Mouse (Mus musculus): ENCODE measurements around the gene Fmo1.

Gene Fmo1

DNA sequence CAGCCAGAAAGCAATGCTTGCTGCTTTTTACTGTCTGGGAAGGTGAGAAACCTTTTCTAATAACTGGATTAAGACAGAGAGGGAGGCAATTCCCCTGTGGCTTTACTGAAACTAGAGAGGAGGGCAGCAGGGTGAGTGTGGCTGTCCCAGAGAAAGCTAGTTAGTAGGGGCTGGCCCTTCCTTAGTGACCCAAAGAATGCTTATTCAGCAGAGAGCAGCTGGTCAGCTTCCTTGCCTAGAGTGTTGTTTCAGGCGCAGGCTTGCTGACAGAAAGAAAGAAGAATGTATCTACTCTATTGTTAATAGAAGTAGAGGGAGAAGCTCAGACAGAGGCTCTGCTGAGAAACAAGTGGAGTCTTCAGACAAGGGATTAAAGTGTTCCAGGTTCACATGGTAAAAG lies 4.1 kb downstream of the Fmo1 start:
- DNase-seq (ENCODE audit: low spot score) = peak; percentile 35

DNA sequence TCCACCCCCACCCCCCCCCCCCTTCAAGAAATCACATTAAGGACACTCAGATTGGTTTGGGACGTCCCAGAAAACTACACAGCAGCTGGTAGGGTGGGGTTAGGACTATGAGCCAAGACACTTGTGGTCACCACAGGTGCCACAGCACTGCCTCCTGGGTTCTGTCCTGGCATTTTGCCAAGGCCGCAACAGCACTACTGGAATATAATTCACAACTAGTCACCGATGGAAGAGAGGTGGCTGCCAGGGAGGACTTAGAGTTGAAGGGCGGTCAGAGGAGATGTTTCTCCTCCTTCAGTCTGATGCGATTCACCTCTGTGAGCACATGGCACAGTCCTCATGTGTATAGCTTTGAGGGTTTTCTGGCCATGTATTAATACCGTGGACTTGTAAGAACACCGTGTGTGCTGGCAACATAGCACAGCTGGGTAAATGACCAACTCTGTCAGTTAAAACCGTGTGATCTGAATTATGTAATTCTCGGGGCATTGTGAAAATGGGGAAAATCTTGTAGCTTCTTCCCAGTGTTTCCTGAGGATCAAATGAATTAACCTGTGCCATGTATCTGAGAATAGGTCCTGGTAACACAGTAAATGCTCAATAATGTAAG lies 6.3 kb downstream of the Fmo1 start:
- DNase-seq (ENCODE audit: low spot score) = peak; percentile 31

DNA sequence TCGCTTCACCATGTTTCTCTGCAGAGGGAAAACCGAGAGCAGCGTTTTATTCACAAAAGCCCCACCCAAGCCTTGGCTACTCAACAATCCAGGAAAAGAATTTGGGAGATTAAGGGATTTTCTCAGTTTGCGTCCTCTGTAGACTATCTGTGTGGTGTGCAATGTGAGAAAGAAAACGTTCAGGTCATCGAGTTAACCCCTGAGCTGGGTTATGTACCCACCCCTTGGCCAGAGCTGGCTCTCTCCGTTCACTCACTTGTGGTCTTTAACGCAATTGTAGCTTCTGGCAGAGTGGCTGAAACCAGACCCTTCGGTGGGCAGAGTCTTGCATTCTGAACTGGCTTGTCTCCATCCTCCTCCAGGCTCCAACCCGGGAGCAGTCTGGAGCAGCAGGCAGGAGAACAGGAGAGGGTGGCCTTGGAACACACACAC lies 6.8 kb downstream of the Fmo1 start:
- DNase-seq (ENCODE audit: low spot score) = no peak

DNA sequence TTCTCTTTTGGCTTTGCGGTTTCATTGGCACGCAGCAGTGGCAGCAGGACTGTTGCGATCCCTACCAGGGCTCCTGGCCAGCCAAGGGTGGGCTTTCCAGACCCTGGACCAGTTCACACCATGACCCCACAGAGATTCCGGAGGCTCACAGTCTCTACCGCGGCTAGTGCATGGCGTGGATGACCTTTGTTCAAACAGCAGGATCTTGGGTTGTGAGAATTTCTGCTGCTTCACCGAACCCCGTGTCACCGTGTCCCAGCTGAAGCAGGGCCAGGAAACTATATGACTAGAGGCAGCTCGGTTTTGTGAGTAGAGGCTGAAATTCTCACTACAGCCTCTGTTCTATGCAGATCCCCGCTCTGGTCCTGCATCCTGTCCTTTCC lies 7.7 kb downstream of the Fmo1 start:
- DNase-seq (ENCODE audit: low spot score) = peak; percentile 64

DNA sequence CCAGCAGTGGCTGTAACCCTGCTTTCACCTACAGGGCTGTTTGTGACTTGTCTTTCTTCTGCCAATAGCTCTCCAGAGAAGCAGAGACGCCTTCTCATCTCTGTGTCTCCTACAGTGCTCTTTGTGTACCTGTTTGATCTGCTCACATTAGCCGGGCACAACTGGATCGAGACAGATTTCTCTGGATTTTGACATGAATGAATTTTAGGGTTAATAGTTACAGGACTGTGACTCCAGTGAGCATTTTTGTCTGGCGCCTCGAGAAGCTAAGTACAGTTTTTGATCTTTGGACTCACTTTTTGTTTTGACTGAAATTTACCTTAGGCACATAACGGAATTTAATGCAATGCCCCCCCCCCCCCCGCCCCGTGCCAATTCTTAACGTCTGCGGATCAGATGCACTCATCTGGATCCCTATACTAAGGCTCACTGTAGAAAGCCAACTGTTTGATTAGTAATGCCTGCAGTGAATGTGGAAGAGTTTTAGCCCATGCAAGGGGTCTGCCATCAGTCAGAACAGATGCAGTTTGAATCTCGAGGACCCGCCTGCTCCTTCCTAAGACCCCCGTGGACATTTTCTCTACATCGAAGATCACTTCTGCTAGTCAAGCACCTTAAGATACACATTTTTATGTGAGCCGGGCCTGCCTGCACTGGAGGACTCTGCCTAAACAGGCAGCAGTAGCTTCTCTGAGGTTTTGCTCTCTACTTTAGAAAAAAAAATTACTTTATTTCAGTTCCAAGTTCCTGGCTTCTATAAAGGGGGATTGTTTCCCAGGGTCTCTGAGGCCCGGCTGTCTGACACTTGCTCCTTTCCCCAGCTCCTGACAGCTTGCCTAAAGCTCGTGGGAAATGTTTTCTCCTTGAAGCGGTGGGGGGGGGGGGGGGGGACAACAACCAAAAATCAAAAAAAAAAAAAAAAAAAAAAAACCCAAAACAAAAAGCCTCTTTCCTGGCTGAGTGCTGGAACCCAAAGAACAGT lies 8.4 kb downstream of the Fmo1 start:
- DNase-seq (ENCODE audit: low spot score) = no peak

DNA sequence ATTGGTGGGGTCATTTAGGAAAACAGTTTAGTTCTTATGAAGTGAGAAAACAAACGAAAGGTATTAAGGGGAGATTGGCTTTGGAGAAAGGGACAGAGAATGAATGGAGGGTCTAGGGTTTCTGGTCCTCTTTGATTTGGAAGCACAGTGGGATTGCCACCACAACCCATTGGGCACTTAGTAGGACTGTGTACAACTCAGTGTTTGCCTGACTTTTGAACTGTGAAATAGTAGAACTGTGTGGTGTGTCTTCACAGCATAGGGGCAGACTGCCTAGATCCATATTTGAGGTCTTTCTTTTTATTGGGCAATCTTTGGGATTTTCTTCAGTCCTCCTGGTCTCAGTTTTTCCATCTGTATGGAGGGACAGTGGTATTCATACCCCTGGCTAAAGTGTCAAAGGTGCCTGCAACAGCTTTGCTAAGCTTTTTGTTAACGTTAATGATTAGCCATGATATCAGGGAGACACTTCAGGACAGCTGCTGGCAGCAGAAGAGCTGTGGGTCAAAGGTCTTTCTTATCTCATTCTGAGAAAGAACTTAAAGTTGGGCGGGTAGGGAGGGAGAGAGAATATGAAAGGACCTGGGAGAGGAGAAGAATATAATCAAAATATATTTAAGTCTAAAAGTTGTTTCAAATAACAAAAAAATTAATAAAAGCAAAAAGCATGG lies 12.5 kb downstream of the Fmo1 start:
- DNase-seq (ENCODE audit: low spot score) = no peak

DNA sequence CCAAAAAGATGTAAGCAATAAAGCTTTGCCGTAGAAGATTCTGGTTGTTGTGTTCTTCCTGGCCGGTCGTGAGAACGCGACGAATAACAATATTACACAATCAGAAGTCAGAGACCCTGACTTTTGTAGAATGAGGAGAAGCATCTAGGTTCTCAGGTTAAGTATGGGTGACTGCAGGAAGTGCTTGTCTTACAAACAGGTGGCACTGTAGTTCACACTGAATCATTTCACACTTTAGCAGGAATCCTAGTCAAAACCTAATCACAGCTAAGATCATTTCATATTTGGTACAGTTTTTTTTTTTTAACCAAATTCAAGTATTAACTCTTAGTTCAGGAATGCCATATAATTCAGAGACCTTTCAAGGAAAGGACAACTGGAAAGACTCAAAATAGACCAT lies 18.9 kb downstream of the Fmo1 start:
- DNase-seq (ENCODE audit: low spot score) = no peak

DNA sequence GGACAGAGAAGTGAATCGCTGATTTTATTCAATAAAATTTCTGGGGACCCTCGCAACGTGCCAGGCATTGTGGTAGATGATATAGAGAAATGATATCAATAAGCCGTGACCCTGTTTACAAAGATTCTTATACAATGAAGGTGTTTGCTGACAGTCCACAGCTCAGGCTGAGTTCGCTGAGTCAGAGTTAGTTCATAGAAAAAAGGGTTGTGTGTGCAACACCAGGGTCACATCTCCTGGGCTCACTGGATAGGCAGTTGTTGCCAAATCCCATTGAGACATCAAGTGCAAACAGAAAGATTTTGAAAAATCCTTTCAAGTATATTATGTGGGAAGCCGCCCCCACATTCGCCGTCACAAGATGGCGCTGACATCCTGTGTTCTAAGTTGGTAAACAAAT lies 26.2 kb downstream of the Fmo1 start:
- no peak for DNase-seq (ENCODE audit: low spot score)

DNA sequence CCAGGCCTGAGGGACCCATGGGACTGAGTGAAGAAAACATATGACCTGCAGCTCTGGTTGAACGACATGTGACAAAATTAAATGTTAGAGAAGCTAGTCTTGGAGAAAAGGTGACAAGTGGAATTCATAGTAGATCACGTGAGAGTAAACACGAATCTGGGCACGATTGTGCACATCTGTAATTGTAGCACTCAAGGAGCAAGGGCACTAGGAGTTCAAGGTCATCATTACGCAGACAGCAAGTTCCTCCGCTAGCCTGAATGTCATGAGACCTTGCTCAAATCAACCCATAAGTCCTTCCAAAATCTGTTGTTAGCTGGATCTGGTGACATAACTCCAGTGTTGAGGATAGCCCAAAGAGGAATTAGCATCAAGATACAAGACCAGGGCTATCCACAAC lies 27.4 kb downstream of the Fmo1 start:
- no peak for DNase-seq (ENCODE audit: low spot score)

DNA sequence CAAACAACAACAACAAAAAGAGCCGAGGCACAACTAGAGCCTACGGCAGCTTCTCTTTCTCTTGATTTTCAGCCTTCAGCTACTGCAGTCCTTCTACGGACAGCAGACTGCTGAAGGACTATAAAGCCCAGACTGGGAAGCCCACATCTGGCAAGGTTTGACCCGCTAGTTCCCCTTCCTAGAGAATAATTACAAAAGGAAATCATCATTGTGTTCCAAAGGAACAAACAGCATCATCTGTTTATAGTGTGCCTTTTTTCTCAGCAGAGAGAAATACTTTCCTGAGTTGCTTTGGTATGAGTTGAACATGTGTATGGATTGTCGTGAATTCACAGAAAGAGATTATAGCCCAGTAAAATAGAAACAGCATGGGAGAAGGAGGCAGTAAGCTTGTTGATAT lies 32.1 kb downstream of the Fmo1 start:
- no peak for DNase-seq (ENCODE audit: low spot score)

DNA sequence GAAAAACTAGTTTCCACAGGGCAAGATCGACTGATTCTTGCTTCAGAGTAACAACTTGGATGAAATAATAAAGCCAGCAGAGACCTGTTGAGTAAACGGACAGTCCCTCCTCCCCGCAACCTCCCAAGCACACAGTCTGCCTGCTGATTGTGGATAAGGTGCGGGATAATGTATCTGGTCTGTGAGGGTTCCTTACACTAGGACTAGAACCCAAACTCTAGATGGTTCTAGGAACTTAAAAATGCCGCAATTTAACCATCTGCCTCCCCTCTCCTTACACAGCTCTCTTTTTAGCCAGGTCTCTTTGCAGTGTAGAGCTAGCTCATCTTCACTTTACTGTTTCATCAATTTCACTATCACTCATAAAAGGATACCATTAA lies 33.8 kb downstream of the Fmo1 start:
- DNase-seq (ENCODE audit: low spot score) = no peak

DNA sequence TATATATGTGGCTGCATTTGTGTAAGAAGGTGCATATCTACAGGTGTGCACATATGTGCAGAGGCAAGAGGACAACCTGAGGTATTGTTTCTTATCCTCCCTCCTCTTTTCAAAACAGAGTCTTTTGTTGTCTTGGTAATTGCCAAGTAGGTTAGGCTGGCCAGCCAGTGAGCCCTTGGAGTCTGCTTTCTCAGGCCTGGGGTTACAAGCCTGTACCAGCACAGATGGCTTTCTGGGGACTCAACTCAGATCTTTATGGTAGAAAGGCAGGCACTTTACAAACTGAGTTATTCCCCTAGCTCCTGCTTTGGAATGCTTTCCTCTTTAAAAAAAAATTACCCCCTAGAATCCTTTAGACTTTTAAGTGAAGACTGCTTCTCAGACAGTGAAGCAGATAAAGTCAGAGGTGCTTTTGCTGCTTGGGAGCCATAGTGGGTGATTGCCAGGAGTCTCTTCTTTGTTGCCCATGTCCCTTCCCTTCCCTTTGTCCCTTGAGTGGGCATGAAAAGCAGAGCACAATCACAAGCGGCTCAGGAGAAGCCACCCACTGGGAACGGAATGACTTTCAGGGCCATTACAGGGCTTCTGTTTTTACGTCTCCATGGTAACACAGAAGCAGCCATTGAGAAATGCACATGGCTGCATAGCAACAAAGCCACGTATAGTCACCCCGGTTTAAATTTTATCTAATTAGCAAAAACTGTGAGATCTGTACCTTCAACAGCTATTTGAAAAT lies 34.4 kb downstream of the Fmo1 start:
- DNase-seq (ENCODE audit: low spot score) = no peak

DNA sequence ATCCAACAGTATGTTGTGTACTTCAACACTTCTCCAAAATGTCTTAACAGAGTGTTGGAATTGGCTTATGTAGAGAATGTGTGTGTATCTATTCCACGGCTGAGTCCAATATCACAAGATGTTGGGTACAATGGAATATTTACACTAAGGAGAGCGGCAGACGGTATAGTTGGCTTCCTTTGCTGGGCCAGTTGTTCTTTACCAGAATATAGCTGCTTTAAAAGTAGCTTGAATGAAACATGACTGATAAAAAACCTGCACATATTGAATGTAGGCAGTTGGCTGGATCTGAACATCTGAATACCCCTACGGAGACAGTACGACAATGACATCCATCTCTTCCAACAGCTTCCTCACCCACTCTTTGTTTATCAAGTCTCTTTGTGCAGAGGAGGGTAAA lies 47.1 kb downstream of the Fmo1 start:
- no peak for DNase-seq (ENCODE audit: low spot score)

DNA sequence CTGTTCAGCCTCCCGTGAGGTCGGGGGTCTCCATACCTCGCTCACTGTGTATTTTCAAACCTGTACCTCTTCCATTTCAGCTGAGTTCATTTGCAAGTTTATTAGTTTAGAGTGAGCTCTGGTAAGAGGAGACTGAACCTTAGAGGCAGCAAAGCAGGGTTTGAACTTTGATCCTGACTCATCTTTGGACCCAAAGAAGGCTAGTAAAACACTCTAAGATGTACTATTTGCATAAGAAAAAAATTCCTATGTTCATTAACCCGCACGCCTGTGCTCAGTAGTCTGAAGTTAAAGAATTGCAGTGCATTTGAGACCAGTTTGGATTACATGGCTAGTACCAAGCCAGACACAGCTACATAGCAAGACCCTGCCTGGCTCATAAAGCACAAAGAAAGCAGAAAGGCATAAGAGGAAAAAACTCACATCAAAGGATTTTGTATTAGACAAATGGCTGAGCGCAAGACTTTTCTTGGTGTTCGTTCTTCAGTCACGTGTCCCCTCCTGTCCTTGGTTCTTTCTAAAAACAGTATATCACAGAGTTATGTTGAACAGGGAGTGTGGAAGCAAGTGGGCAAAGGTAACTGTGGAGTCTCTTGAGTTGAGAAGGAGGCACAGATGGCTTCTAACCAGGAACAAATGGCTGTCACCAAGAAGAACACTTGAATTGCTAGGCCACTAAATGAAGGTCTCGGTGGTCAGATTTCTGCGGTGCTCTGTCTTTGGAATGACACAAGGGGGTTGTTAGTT lies 50.9 kb downstream of the Fmo1 start:
- no peak for DNase-seq (ENCODE audit: low spot score)

DNA sequence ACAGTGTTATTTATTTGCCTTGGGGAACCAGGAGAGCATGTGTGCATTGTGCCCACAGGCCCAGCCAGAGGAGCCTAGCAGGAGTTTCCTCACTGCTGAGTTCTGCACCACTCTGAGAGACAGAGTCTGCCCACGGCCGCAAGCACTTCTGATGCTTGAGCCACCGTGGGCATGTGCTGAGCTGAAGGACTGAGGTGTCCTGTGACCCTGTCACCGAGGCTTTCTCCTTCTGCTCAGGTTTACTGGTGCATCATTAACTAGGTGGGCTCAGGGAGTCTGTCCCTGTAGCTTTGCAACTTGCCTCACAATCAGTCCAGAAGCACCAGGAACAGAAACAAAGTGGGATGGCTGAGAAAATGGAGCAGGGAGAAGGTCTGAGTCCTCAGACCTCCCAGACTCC lies 51.5 kb downstream of the Fmo1 start:
- no peak for DNase-seq (ENCODE audit: low spot score)

DNA sequence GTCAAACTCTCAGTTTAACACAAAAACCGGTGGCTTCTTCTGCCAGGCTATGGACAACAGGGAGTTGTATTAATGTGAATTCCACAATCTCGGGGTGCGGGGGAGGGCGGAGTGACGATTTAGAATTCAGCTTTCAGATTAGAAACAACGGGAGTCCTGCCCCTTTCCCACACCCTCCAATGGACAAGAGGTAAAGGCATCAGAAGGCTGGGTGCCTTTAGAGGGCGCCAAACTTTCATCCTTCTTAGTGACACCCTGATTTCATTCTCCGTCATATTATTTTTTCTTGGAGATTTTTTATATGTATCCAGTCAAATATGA lies 52.6 kb downstream of the Fmo1 start, which contains the start of gene Fmo4:
Gene Fmo4 (minus strand): TSS at position 137 of the 321 bp plus-strand sequence.
- peak; percentile 64 for DNase-seq (ENCODE audit: low spot score)

DNA sequence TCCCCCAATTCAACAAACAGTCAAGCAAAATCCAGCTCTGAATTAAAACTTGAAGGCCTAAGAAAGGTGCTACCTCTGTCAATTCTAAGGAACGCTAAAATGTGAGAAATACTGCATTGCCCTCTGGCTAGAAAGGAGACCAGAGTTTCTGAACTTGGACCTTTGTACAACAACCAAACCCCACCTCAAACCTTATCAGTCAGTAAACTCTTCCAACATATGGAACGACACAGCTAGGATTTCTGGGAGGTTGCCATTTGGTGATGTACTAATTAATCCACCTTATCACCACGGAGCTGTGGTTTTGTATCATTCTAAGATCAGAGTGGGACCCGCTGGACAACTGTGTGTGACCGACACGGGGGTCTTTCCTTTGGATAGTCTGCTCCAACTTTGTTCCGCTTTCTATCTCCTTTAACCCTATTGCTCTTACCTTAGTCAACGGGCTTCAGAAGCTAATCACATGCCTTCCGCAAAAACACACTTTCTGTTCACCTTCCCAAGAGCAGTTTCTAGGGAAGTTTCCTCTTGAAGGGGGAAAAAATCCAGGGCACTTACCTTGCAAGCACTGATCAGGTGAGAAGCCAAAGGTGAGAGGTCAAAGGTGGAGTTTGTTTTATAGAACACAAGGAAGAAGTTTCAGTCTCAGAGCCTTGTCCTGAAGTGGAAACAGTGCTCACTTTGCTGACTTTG lies 53.1 kb downstream of the Fmo1 start:
- no peak for DNase-seq (ENCODE audit: low spot score)

DNA sequence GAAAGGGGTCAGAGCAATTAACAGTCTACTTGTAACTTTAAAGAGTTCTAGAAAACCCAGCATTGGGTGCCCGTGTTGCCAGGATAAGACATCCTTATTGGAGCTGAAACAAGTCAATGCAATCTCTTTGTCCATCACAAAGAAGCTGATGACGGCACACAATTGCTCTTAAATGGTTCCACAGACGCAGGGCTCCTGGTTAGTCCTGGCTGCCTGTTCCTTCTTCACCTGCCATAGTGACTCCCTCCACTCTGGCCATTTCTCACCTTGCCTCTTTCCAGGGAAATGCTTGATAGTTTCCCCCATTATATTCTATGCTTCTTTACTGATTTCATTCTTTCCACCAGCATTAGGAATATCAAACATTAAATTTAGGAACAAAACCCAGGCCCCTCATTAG lies 57.9 kb downstream of the Fmo1 start:
- DNase-seq (ENCODE audit: low spot score) = no peak

DNA sequence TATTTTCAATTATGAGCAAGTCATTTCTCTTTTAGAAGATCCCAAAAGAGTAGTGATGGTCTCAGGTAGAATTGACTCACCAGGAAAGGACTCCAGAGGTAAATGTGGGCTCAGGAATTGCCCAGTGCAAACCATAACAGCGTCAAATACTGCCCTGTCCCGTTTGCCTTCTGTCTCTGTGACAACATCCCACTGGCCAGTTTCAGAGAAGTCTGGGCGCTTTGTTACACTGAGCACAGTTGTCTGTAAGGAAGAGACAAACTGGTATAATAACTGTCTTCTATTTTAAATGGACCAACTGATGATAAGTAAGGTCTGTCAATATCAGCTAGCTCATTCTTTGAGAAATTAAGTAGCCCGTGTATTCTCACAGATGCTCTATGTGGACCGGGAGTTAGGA lies 59.0 kb downstream of the Fmo1 start:
- no peak for DNase-seq (ENCODE audit: low spot score)

DNA sequence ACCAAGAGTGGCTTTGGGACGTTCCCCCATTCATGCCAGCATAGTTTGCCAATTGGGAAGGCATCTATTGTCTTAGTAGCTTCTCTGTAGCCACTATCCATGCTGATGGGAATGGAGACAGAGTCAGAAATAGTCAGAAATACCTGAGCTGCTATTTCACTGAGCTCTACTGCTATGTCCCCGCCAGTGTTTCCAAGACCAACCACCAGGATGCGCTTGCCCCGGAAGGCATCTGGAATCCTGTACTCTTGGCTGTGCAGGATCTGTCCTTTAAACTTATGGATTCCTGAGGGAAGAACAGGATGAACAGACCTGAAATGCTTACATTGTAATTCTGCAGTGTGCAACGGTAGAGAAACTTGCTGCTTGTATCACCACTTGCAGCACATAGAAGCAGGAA lies 61.4 kb downstream of the Fmo1 start:
- no peak for DNase-seq (ENCODE audit: low spot score)

DNA sequence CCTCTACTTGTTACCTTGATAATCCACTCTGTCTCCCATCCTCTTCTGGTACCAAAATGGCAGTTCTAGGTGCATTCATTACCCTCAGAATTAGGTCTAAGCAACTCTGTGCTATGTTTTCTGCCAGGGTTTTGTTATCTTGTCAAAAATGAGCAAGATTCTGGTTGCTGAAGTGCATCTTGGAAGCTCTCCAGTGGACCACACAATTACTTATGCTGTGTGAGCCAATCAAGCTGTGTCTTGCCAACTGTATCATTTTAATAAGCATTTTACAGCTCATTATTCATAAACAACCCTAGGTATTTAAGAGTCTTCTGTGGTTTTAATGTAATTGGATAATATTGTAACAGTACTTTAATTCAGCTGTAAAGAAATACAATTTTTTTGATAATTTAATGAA lies 70.0 kb downstream of the Fmo1 start:
- no peak for DNase-seq (ENCODE audit: low spot score)
